Mouse (Mus musculus): ENCODE data around the gene Pkm. TPM values are rescaled to one million over a fixed set of nuclear protein-coding genes. Genes with fewer than 3 reads are reported as not detected.

Pkm gene
- total RNA-seq, 1 experiment from 2014 or later, result 575 TPM

GRCm38 (mm10) chr9:59694571-59695450, 38.6 kb downstream of the Pkm start:
- no peak for ATAC-seq (replicated peaks; ENCODE audit: insufficient number of reproducible peaks, low FRiP score, low TSS enrichment, poor library complexity, severe bottlenecking)

GRCm38 (mm10) chr9:59695451-59695813, 39.3 kb downstream of the Pkm start:
- ATAC-seq (replicated peaks; ENCODE audit: insufficient number of reproducible peaks, low FRiP score, low TSS enrichment, poor library complexity, severe bottlenecking), result no peak

- no peak for ATAC-seq (replicated peaks; ENCODE audit: insufficient number of reproducible peaks, low FRiP score, low TSS enrichment, poor library complexity, severe bottlenecking)
These were observed 40.2 kb downstream of the Pkm start for GRCm38 (mm10) chr9:59696381-59696780.

- ATAC-seq (replicated peaks; ENCODE audit: insufficient number of reproducible peaks, low FRiP score, low TSS enrichment, poor library complexity, severe bottlenecking), result no peak
These were observed 44.9 kb downstream of the Pkm start for GRCm38 (mm10) chr9:59701094-59701493.

GRCm38 (mm10) chr9:59703099-59703498, 46.9 kb downstream of the Pkm start:
- ATAC-seq (replicated peaks; ENCODE audit: insufficient number of reproducible peaks, low FRiP score, low TSS enrichment, poor library complexity, severe bottlenecking), result no peak

GRCm38 (mm10) chr9:59706850-59707825, 51.0 kb downstream of the Pkm start:
- ATAC-seq (replicated peaks; ENCODE audit: insufficient number of reproducible peaks, low FRiP score, low TSS enrichment, poor library complexity, severe bottlenecking), result no peak

GRCm38 (mm10) chr9:59709225-59709624, 53.1 kb downstream of the Pkm start:
- ATAC-seq (replicated peaks; ENCODE audit: insufficient number of reproducible peaks, low FRiP score, low TSS enrichment, poor library complexity, severe bottlenecking), result no peak

GRCm38 (mm10) chr9:59716275-59716898, 60.2 kb downstream of the Pkm start:
- no peak for ATAC-seq (replicated peaks; ENCODE audit: insufficient number of reproducible peaks, low FRiP score, low TSS enrichment, poor library complexity, severe bottlenecking)

- no peak for ATAC-seq (replicated peaks; ENCODE audit: insufficient number of reproducible peaks, low FRiP score, low TSS enrichment, poor library complexity, severe bottlenecking)
These were observed 62.1 kb downstream of the Pkm start for GRCm38 (mm10) chr9:59718237-59718636.

GRCm38 (mm10) chr9:59721144-59721543, 65.0 kb downstream of the Pkm start:
- ATAC-seq (replicated peaks; ENCODE audit: insufficient number of reproducible peaks, low FRiP score, low TSS enrichment, poor library complexity, severe bottlenecking), result no peak

GRCm38 (mm10) chr9:59723096-59723657, 67.0 kb downstream of the Pkm start:
- ATAC-seq (replicated peaks; ENCODE audit: insufficient number of reproducible peaks, low FRiP score, low TSS enrichment, poor library complexity, severe bottlenecking), result peak; percentile 73

GRCm38 (mm10) chr9:59723791-59724442, 67.7 kb downstream of the Pkm start:
- ATAC-seq (replicated peaks; ENCODE audit: insufficient number of reproducible peaks, low FRiP score, low TSS enrichment, poor library complexity, severe bottlenecking), result no peak

- ATAC-seq (replicated peaks; ENCODE audit: insufficient number of reproducible peaks, low FRiP score, low TSS enrichment, poor library complexity, severe bottlenecking), result no peak
These were observed 69.3 kb downstream of the Pkm start for GRCm38 (mm10) chr9:59725515-59725914.

- ATAC-seq (replicated peaks; ENCODE audit: insufficient number of reproducible peaks, low FRiP score, low TSS enrichment, poor library complexity, severe bottlenecking), result no peak
These were observed 71.6 kb downstream of the Pkm start for GRCm38 (mm10) chr9:59727569-59728286.
